Mouse (Mus musculus) ovary, postnatal 14 days (tissue): ENCODE data around the gene Wfikkn2.
A peak's percentile ranks its signal among the peaks of the same experiment; 100 is the strongest.
"Not testable (repeated sequence)": the region's sequence is repeated elsewhere in the genome, so short reads cannot be mapped to it uniquely, and the experiment has no call there.

Experiments used
- DNase-seq: peaks from one replicate; pipeline ENCODE4 v3.0.0; 2022; ENCODE audit warnings: low spot score

The Wfikkn2 gene

GRCm38 (mm10) chr11:94245955-94246788, at the start of gene Wfikkn2:
Gene Wfikkn2 (minus strand): TSS chr11:94246005.
- no peak for DNase-seq

- DNase-seq = no peak
Measured at GRCm38 (mm10) chr11:94294996-94295845, 49.4 kb upstream of the Wfikkn2 start.

- no peak for DNase-seq
Measured at GRCm38 (mm10) chr11:94290062-94290740, 44.4 kb upstream of the Wfikkn2 start.

GRCm38 (mm10) chr11:94287105-94287504, 41.3 kb upstream of the Wfikkn2 start:
- no peak for DNase-seq

GRCm38 (mm10) chr11:94285886-94286574, 40.2 kb upstream of the Wfikkn2 start:
- DNase-seq = no peak

GRCm38 (mm10) chr11:94283536-94284099, 37.8 kb upstream of the Wfikkn2 start:
- no peak for DNase-seq

GRCm38 (mm10) chr11:94282291-94282690, 36.5 kb upstream of the Wfikkn2 start:
- DNase-seq = no peak

GRCm38 (mm10) chr11:94281199-94282181, 35.7 kb upstream of the Wfikkn2 start, which contains the start of gene Gm21885:
Gene Gm21885 (plus strand): TSS chr11:94281873.
- DNase-seq = no peak

GRCm38 (mm10) chr11:94276869-94277337, 31.1 kb upstream of the Wfikkn2 start:
- DNase-seq = peak; percentile 86

GRCm38 (mm10) chr11:94275686-94276085, 29.9 kb upstream of the Wfikkn2 start:
- DNase-seq = no peak

- DNase-seq = no peak
Measured at GRCm38 (mm10) chr11:94275226-94275625, 29.4 kb upstream of the Wfikkn2 start.

GRCm38 (mm10) chr11:94274206-94274867, 28.5 kb upstream of the Wfikkn2 start:
- no peak for DNase-seq

- DNase-seq = no peak
Measured at GRCm38 (mm10) chr11:94272960-94273927, 27.4 kb upstream of the Wfikkn2 start.

- no peak for DNase-seq
Measured at GRCm38 (mm10) chr11:94271015-94271414, 25.2 kb upstream of the Wfikkn2 start.

GRCm38 (mm10) chr11:94269906-94270305, 24.1 kb upstream of the Wfikkn2 start:
- DNase-seq = no peak

- no peak for DNase-seq
Measured at GRCm38 (mm10) chr11:94268761-94269160, 23.0 kb upstream of the Wfikkn2 start.

- not testable (repeated sequence) for DNase-seq
Measured at GRCm38 (mm10) chr11:94266155-94266554, 20.4 kb upstream of the Wfikkn2 start.

GRCm38 (mm10) chr11:94265134-94265785, 19.5 kb upstream of the Wfikkn2 start:
- peak; percentile 60 for DNase-seq
